Mouse (Mus musculus) right cerebral cortex, adult 18-20 months (tissue): ENCODE results near the gene Slc29a2.
"Not testable (repeated sequence)": the region's sequence is repeated elsewhere in the genome, so short reads cannot be mapped to it uniquely, and the experiment has no call there.

Source experiments
- DNase-seq: peaks from one replicate; pipeline ENCODE4 v3.0.0; 2022; ENCODE audit warnings: mixed read lengths

The Slc29a2 gene

DNA sequence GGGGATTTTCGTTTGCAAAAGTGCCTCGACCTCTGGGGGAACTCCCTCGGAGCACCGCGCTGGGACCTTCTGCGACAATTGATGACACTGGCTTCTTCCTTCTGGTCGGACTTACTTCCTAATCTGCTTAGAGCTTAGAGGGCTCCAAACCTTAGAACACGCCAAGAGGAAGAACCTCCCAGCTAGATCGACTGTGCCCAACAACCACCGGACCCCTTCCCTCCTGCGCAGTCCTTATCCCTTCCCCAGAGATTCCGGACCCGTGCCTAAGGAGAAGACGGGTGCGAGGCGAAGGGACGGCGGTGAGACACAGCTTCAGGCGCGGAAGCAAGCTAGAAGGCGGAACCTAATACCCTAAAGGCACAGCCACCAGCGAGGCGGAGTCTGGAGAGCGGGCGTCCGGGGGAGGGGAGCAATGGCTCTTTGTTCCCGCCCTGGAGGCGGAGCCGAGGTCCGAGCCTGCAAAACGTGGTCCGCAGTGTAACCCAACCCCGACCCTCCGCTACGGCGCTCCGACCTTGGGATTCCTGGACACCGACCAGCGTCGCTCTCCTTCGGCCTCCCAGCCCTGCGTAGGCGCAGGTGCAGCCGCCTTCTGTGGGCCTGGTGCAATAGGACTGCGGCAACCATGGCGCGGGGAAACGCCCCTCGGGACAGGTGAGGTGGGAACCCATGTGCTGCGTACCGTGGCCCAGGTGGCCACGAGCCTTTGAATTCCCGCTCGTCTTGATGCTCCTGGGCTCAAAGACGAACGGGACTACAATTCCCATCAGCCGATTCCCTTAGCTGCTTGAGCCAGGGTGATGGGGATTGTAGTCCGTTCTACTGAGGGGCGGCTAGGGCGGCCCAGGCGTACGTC is at the start of gene Slc29a2:
Gene Slc29a2 (plus strand): TSS at position 240 of the 859 bp plus-strand sequence.
- DNase-seq, result peak; percentile 92

DNA sequence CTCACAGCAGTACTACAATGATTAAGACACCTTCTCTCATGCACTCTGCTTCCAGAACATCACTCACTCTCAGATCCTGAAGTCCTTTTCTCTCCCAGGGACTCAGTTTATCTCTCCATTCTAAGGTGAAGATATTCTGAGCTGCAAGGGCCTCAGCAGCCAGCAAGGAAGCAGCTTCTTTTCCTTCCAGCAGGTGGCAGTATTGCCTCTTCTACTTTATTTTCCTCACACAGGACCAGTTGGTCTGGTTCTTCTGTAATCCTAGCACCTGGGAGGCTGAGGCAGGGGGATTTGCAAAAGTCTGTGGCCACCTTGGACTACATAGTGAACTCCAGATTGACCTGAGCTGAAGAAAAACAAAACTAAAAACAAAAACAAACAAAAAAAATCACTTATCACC is 41.9 kb upstream of the Slc29a2 start:
- DNase-seq, result peak; percentile 66

DNA sequence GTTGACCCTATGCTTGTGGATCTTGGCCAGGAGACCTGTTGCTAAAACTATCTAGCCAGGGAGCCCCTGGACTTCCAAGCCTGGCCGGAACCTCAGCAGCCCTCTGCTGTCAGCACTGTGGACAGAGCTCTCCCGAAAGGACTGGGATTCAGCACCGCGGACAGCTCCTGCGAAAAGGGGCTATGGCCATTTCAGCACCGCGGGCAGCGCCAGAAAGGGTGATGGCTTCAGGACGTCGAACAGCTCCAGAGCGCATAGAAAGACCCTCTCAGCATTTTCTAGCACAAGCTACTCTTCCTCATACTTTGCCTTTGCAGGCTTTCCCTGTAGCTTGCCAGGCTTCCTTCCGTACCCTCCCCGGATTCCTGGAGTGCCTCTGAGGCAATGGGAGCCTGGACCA is 34.6 kb upstream of the Slc29a2 start:
- no peak for DNase-seq

DNA sequence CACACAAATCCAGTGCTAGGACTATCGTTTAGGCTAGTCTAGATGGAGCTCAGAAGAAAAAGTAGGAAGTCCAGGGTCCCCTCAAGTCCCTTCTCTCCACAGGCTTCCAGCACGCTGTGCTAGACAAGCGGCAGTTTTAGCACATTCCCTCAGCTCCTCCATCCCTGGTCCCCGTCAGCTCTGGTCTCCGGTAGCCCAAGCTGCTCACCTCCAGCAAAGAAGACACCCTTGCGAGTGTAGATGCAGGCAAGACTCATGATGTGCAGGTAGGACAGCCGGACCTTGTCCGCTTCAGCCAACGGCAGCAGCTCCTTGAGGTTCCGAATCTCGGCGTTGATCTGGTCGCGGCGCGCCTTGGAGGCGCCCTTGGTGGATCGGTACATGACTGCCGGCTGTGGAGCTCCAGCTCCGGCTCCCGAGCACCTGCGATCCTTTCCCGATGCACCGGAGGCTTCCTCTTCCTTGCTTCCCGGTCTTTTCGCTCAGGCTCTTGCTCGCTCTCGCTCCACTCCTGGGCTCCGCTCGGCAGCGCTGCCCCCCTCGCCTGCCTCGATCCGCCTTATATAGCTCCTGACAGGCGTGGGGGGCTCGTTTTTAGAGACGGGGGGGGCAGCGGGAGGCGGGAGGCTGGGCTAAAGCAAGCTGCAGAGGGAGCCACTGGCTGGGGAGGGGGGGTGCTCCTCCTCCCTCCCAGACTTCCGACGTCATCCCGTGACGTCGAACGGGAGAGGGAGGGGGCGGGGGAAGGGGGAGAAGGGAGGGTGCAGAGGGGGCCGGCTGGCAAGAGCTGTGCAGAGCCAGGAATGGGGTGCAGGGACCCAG is 34.0 kb upstream of the Slc29a2 start:
- peak; percentile 87 for DNase-seq

GRCm38 (mm10) chr19:4990256-4990625 is 33.4 kb upstream of the Slc29a2 start, which contains the start of gene Npas4:
Gene Npas4 (minus strand): TSS chr19:4990316.
- no peak for DNase-seq

DNA sequence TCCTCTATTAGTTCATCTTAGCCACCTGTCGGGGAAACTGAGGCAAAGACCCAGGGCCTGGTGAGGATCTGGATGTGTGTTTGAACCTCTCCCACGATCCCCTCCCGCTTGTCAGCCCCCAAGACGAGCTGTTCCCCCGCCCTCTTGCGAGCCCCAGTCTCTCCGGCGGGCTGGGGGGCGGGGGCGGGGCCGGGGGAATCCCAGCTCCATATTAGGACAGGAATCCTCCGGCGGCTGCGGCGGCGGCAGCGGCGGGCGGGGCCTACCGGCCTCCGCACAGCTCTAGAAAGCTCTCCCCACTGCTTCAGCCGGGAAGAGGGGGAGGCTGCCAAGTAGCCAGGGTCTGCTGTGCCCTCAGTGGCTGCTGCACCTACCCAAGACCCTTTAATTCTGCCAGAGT is 32.9 kb upstream of the Slc29a2 start:
- peak; percentile 62 for DNase-seq

- DNase-seq, result no peak
Measured at GRCm38 (mm10) chr19:4992371-4992770, 31.3 kb upstream of the Slc29a2 start.

DNA sequence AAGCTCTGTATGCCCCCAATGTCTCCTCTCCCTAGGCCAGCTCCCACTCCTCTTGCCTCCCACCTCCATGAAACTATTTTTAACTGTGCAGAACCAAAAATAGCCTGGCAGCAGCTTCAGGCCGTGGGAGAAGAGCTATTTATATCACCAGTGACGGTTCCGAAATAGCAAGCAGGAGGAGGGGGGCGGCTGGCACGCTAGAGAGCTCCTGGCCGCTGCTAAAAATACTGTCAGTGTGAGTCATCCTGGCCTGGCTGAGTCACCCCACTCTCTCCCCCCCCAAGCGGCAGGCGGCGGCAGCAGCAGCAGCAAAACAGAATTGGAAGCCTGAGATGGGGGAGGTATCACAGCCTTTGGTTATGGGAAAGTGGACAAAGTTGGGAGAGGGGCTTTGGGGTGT is 30.8 kb upstream of the Slc29a2 start:
- peak; percentile 94 for DNase-seq

DNA sequence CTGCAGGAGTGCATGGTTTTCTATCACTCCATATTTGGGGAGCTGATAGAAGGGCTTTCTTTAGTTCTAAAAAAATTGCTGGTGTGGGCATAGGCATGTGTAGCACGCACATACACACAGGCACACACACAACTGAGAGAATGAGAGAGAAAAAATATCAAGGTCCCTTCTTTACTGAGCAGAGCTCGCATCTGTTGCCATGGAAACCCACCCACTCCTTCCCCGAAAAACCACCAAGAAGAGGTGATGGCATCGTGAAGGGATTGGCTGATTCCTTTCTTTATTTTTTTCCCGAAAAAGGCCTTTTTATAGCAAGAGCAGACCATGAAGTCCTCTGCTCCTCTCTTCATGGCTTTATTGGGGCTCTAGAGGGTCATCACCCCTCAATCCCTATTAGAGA is 29.6 kb upstream of the Slc29a2 start:
- peak; percentile 93 for DNase-seq

GRCm38 (mm10) chr19:4999445-5000140 is 24.1 kb upstream of the Slc29a2 start:
- peak; percentile 87 for DNase-seq

DNA sequence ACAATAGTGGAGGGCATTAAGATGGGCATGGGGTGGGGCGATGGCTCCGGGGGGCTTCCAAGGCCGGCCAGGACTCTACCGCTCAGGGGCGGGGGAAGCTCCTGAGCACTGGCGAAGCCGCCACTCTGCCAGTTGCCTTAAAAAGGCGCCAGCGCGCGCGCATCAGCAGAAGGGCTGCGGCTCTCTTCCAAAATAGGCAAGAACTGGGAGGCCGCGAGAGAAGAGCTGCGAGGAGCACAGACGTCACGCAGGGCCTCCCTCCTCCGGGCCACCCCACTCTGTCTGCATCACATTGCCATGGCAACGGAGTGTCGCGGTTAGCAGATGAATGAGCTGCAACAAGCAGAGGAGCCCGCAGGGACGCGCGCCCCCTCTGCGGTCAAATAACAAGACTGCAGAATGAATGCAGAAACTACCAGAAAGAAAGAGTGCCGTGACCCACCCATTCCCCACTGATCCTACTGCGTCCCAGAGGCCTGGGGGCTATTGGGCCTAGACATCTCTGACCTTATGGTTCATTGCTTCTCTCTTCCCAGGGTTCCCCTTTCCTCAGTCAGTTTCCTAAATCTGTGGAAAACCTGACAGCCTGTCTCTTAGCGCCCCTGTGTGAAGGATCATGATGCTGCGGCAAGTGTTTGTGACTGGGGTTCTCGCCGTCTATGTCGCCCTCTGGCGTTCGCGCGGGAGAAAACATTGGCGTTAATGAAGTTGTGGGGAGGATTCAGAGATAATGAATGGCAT is 21.8 kb upstream of the Slc29a2 start:
- peak; percentile 98 for DNase-seq

DNA sequence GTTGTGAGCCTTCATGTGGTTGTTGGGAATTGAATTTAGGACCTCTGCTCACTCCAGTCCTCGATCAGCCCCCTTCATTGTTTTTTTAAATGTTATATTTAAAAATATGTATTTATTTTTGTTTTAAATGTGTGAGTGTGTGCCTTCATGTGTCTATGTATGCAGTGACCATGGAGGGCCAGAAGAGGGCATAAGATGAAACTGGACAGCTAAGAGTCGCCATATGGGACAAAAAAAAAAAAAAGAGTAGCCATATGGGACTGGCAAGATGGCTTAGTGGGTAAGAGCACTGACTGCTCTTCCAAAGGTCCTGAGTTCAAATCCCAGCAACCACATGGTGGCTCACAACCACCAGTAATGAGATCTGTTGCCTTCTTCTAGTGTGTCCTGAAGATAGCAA is 20.0 kb upstream of the Slc29a2 start:
- DNase-seq, result not testable (repeated sequence)

GRCm38 (mm10) chr19:5004925-5005324 is 18.7 kb upstream of the Slc29a2 start:
- no peak for DNase-seq

- no peak for DNase-seq
Measured at GRCm38 (mm10) chr19:5013138-5013537, 10.5 kb upstream of the Slc29a2 start.

GRCm38 (mm10) chr19:5014961-5015398 is 8.7 kb upstream of the Slc29a2 start:
- no peak for DNase-seq

GRCm38 (mm10) chr19:5016221-5016742 is 7.4 kb upstream of the Slc29a2 start:
- DNase-seq, result no peak

- DNase-seq, result peak; percentile 49
Measured at GRCm38 (mm10) chr19:5016782-5017181, 6.9 kb upstream of the Slc29a2 start.

GRCm38 (mm10) chr19:5017611-5018010 is 6.0 kb upstream of the Slc29a2 start:
- no peak for DNase-seq

GRCm38 (mm10) chr19:5018191-5018590 is 5.5 kb upstream of the Slc29a2 start:
- no peak for DNase-seq

GRCm38 (mm10) chr19:5021416-5021815 is 2.2 kb upstream of the Slc29a2 start:
- no peak for DNase-seq

- DNase-seq, result no peak
Measured at GRCm38 (mm10) chr19:5026111-5026510, 2.5 kb downstream of the Slc29a2 start.

DNA sequence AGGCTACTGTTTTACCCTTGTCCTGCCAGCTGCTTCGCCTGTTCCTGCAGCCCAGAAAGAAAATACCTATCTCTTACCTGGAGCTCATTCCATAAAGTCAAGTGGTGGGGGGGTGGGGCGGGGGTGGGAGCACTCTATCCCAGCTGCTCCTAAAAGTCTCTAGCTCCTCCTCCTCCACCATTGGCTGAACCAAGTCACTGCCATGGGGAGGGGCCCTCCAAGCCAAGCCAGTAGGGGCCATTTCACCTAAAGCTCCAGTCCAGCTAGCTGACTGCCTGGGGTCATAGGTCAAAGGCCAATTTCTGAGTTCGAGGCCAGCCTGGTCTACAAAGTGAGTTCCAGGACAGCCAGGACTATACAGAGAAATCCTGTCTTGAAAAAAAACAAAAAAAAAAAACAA is 9.0 kb downstream of the Slc29a2 start:
- DNase-seq, result no peak
